Mouse (Mus musculus) v-Abl transformed pro-B cells (cell line): ENCODE data around the gene St7.

Experiments used
- in situ Hi-C, 2 experiments: fragments of 400-800 bp; cut with MboI; formaldehyde crosslinking; loops; one replicate each; pipeline ENCODE4 v1.15.1; 2025; ENCODE audit not compliant: unreplicated experiment in 2 of 2

St7 gene

GRCm38 (mm10) chr6:17990173-17991028 lies 297.7 kb downstream of the St7 start:
- in situ Hi-C loops = no loop called here

DNA sequence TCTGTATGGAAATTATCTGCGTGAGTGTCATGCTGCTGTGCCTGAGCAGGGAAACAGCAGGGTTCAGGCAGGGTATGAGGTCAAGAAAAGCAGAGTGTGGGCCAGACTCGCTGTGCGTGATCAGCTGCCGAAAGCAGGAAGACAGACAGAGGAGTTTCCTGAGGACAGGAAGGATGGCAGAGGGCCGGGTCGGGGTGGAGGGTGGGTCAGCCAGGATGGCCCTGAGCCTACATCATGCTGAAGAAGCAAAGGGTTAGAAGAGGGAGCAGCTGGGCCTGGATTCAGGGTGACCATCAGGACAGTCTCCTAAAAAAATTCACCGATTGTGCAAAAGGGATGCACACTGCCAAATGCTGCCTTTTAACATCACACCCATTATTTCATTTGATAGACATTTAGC lies 298.9 kb downstream of the St7 start:
- in situ Hi-C loops = no loop called here
